20 mouse cellular contexts compared by ENCODE assay signal in genomic region chr7:141472763-141473162, GRCm38 (mm10). TPM values are rescaled to one million over a fixed set of nuclear protein-coding genes. Genes with fewer than 3 reads are reported as not detected.
DNase-seq lines count a peak whose midpoint lies in the region; ATAC-seq and TF ChIP-seq lines count a peak whose summit lies in the region.
"Had no signal": no experiment of that assay in that cellular context is flagged by ENCODE, and none has a peak within 500 bp of the region (broad histone marks: within the 10 kb centered on the region; RNA-seq: fewer than 3 reads in every experiment).

No protein-coding gene starts in this region.

- TF ChIP-seq CTCF in heart, adult 2 months (IDR thresholded peaks at IDR 0.05), result no peak

- no peaks in the 10 kb centered on the region for H3K9me3 ChIP-seq in heart, embryonic 11.5 days (replicated peaks; ENCODE audit: control insufficient read depth, low read length)
- no peaks in the 10 kb centered on the region for H3K9me3 ChIP-seq in megakaryocyte, embryonic 14.5 days
- H3K9me3 ChIP-seq: embryonic facial prominence, embryonic 12.5 days; forebrain, embryonic 12.5 days; hindbrain, embryonic 12.5 days had no signal

- no peaks in the 10 kb centered on the region for H3K36me3 ChIP-seq in heart, adult 2 months (ENCODE audit: control insufficient read depth, insufficient read depth, low read length)
- H3K36me3 ChIP-seq in heart, embryonic 11.5 days (ENCODE audit: control insufficient read depth, insufficient read depth, low read length), result peaks cover 22% of the 10 kb centered on the region
- peaks cover 44% of the 10 kb centered on the region for H3K36me3 ChIP-seq in megakaryocyte, embryonic 14.5 days (replicated peaks; ENCODE audit: low read length)

- H3K4me3 ChIP-seq in heart, adult 2 months, result no peak overlapping the region
- H3K4me3 ChIP-seq in heart, embryonic 11.5 days (ENCODE audit: low read depth, low read length), result no peak overlapping the region
- peak overlapping the region; percentile 59 for H3K4me3 ChIP-seq in megakaryocyte, embryonic 14.5 days (replicated peaks)
- H3K4me3 ChIP-seq: embryonic facial prominence, embryonic 12.5 days; forebrain, embryonic 12.5 days; hindbrain, embryonic 12.5 days had no signal

- H3K4me2 ChIP-seq in heart, embryonic 11.5 days, result no peak overlapping the region
- H3K4me2 ChIP-seq: forebrain, embryonic 12.5 days had no signal

- no peaks in the 10 kb centered on the region for H3K27me3 ChIP-seq in heart, adult 2 months (ENCODE audit: control insufficient read depth, insufficient read depth, low read length)
- H3K27me3 ChIP-seq in heart, embryonic 11.5 days (ENCODE audit: control insufficient read depth, insufficient read depth, low read length), result no peaks in the 10 kb centered on the region
- H3K27me3 ChIP-seq in megakaryocyte, embryonic 14.5 days (replicated peaks), result no peaks in the 10 kb centered on the region
- H3K27me3 ChIP-seq: embryonic facial prominence, embryonic 12.5 days had no signal

- no peak for ATAC-seq in heart, embryonic 11.5 days (replicated peaks; ENCODE audit: insufficient number of reproducible peaks, low FRiP score, low TSS enrichment)
- no peak for ATAC-seq in megakaryocyte, adult 5-6 weeks (ENCODE audit: poor library complexity, severe bottlenecking)
- ATAC-seq: forebrain, embryonic 16.5 days; hindbrain, postnatal 0 days had no signal

- peak; percentile 26 for DNase-seq in adrenal gland, adult 8-10 months
- DNase-seq in adrenal gland, postnatal 4 days (ENCODE audit: low spot score in 2 of 2), result no peak
- no peak for DNase-seq in heart, adult 2 months
- DNase-seq in left cerebral cortex, adult 11 months (ENCODE audit: low spot score), result no peak
- DNase-seq: adrenal gland, postnatal 10 days; cerebellum, adult 2 months; cerebellum, postnatal 14 days; embryo, embryonic 11 days; gastrocnemius, postnatal 14 days; heart, postnatal 10 days; heart, postnatal 4 days had no signal

- H3K27ac ChIP-seq in heart, adult 2 months, result no peak overlapping the region
- no peak overlapping the region for H3K27ac ChIP-seq in heart, embryonic 11.5 days (ENCODE audit: low read depth, low read length)
- H3K27ac ChIP-seq: embryonic facial prominence, embryonic 12.5 days; forebrain, embryonic 12.5 days; hindbrain, embryonic 12.5 days; hindbrain, postnatal 0 days had no signal

- 64% methylated on average over 6 of the region's 6 CpGs for WGBS in heart, adult 2 months
- 83% methylated on average over 6 of the region's 6 CpGs for WGBS in heart, embryonic 11.5 days (ENCODE audit: insufficient replicate concordance)

- peaks cover 22% of the 10 kb centered on the region for H3K4me1 ChIP-seq in heart, adult 2 months (ENCODE audit: control insufficient read depth, insufficient read depth, low read length)
- peaks cover 49% of the 10 kb centered on the region for H3K4me1 ChIP-seq in heart, embryonic 11.5 days (ENCODE audit: control insufficient read depth, insufficient read depth, low read length)
- H3K4me1 ChIP-seq in megakaryocyte, embryonic 14.5 days, result peaks cover 87% of the 10 kb centered on the region

- intact Hi-C loops in heart, adult 2 months (cut with DNase I), result no loop called here

- TF ChIP-seq POLR2A in heart, adult 2 months (IDR thresholded peaks at IDR 0.05; ENCODE audit: insufficient read depth, low read depth, low read length), result 0 out of 2 replicates have a peak, but pooled peaks have one; percentile 21

- H3K9ac ChIP-seq in heart, adult 2 months (ENCODE audit: low read depth, low read length), result no peak overlapping the region
- no peak overlapping the region for H3K9ac ChIP-seq in heart, embryonic 11.5 days (ENCODE audit: low read depth, low read length)
- H3K9ac ChIP-seq: embryonic facial prominence, embryonic 12.5 days; hindbrain, embryonic 12.5 days had no signal

- H3K79me2 ChIP-seq in heart, adult 2 months (replicated peaks; ENCODE audit: control insufficient read depth, insufficient read depth, low read length), result no peaks in the 10 kb centered on the region; the same call in 1 of the 2 replicates

- TF ChIP-seq EP300 in heart, adult 2 months (IDR thresholded peaks at IDR 0.05; ENCODE audit: insufficient read depth, low read depth, low read length), result no peak

RNA-seq across cellular contexts. Expression of gene Polr2l, which starts 2.2 kb away (rescaled TPM):
- total RNA-seq in adrenal gland, adult 8-10 months (2022), result 100 to 1,000 TPM in 3 of 4 experiments, 10 to 100 TPM in 1; 99.4 to 147 (median 129) TPM
- total RNA-seq in adrenal gland, postnatal 4 days (2021), result 10 to 100 TPM; 57.7 to 61.2 TPM
- 10 to 100 TPM; 71.7 to 82.8 TPM for total RNA-seq in heart, adult 2 months (2021)
- 62.6 and 64.4 TPM in 2 replicates for polyA plus RNA-seq in heart, adult 2 months (2012; rRNA removed)
- 71.5 and 72.9 TPM in 2 replicates for polyA plus RNA-seq in heart, embryonic 11.5 days (2014; fragmentation: Nextera tagmentation; extraction: Ambion mirVana)
- polyA plus RNA-seq in megakaryocyte, embryonic 14.5 days (2012; ENCODE audit: insufficient read depth, low replicate concordance), result 49.6 and 150 TPM in 2 replicates
- 16.6 and 24.0 TPM in 2 replicates for total RNA-seq in megakaryocyte, adult 5-6 weeks (2015)
- 17.9 and 27.6 TPM in 2 replicates for total RNA-seq in megakaryocyte, adult 5-6 weeks (2017)

RNA-seq across cellular contexts. Expression of gene Tspan4, which starts 2.3 kb away (rescaled TPM):
- total RNA-seq in adrenal gland, adult 8-10 months (2022), result 100 to 1,000 TPM in 2 of 4 experiments, 10 to 100 TPM in 2; 89.1 to 191 (median 124) TPM
- 10 to 100 TPM; 77.9 to 79.6 TPM for total RNA-seq in adrenal gland, postnatal 4 days (2021)
- 10 to 100 TPM; 17.1 to 40.0 TPM for total RNA-seq in heart, adult 2 months (2021)
- 61.9 and 77.5 TPM in 2 replicates for polyA plus RNA-seq in heart, adult 2 months (2012; rRNA removed)
- polyA plus RNA-seq in heart, embryonic 11.5 days (2014; fragmentation: Nextera tagmentation; extraction: Ambion mirVana), result 58.9 and 69.1 TPM in 2 replicates
- polyA plus RNA-seq in megakaryocyte, embryonic 14.5 days (2012; ENCODE audit: insufficient read depth, low replicate concordance), result 53.2 and 54.8 TPM in 2 replicates
- 1.4 and 1.5 TPM in 2 replicates for total RNA-seq in megakaryocyte, adult 5-6 weeks (2015)
- total RNA-seq in megakaryocyte, adult 5-6 weeks (2017), result 1.9 and 3.3 TPM in 2 replicates

RNA-seq across cellular contexts. Expression of gene Cd151, which starts 5.6 kb away (rescaled TPM):
- 100 to 1,000 TPM; 323 to 455 (median 409) TPM for total RNA-seq in adrenal gland, adult 8-10 months (2022)
- total RNA-seq in adrenal gland, postnatal 4 days (2021), result 100 to 1,000 TPM; 209 to 215 TPM
- 100 to 1,000 TPM; 272 to 334 TPM for total RNA-seq in heart, adult 2 months (2021)
- polyA plus RNA-seq in heart, adult 2 months (2012; rRNA removed), result 395 and 491 TPM in 2 replicates
- polyA plus RNA-seq in heart, embryonic 11.5 days (2014; fragmentation: Nextera tagmentation; extraction: Ambion mirVana), result 61.3 and 101 TPM in 2 replicates
- polyA plus RNA-seq in megakaryocyte, embryonic 14.5 days (2012; ENCODE audit: insufficient read depth, low replicate concordance), result 56.1 and 168 TPM in 2 replicates
- 13.3 and 16.8 TPM in 2 replicates for total RNA-seq in megakaryocyte, adult 5-6 weeks (2015)
- total RNA-seq in megakaryocyte, adult 5-6 weeks (2017), result 21.6 and 26.4 TPM in 2 replicates

RNA-seq across cellular contexts. Expression of gene Cracr2b, which starts 11.9 kb away (rescaled TPM):
- 10 to 100 TPM; 11.7 to 21.1 (median 18.7) TPM for total RNA-seq in adrenal gland, adult 8-10 months (2022)
- 10 to 100 TPM; 13.1 to 14.2 TPM for total RNA-seq in adrenal gland, postnatal 4 days (2021)
- 10 to 100 TPM; 15.4 to 19.4 TPM for total RNA-seq in heart, adult 2 months (2021)
- 23.8 and 35.0 TPM in 2 replicates for polyA plus RNA-seq in heart, adult 2 months (2012; rRNA removed)
- 11.5 and 14.3 TPM in 2 replicates for polyA plus RNA-seq in heart, embryonic 11.5 days (2014; fragmentation: Nextera tagmentation; extraction: Ambion mirVana)
- polyA plus RNA-seq in megakaryocyte, embryonic 14.5 days (2012; ENCODE audit: insufficient read depth, low replicate concordance), result 19.4 and 29.4 TPM in 2 replicates
- total RNA-seq in megakaryocyte, adult 5-6 weeks (2015), result 1.6 and 1.8 TPM in 2 replicates
- total RNA-seq in megakaryocyte, adult 5-6 weeks (2017), result 1.5 and 2.0 TPM in 2 replicates
- total RNA-seq: common myeloid progenitor, adult 5-6 weeks had no signal

RNA-seq across cellular contexts. Expression of gene Pnpla2, which starts 17.8 kb away (rescaled TPM):
- total RNA-seq in adrenal gland, adult 8-10 months (2022), result 100 to 1,000 TPM; 256 to 532 (median 452) TPM
- 100 to 1,000 TPM; 173 to 205 TPM for total RNA-seq in adrenal gland, postnatal 4 days (2021)
- 100 to 1,000 TPM; 398 to 572 TPM for total RNA-seq in heart, adult 2 months (2021)
- polyA plus RNA-seq in heart, adult 2 months (2012; rRNA removed), result 597 and 669 TPM in 2 replicates
- 28.7 and 35.3 TPM in 2 replicates for polyA plus RNA-seq in heart, embryonic 11.5 days (2014; fragmentation: Nextera tagmentation; extraction: Ambion mirVana)
- 230 and 314 TPM in 2 replicates for polyA plus RNA-seq in megakaryocyte, embryonic 14.5 days (2012; ENCODE audit: insufficient read depth, low replicate concordance)
- total RNA-seq in megakaryocyte, adult 5-6 weeks (2015), result 31.2 and 34.5 TPM in 2 replicates
- 9.1 and 12.3 TPM in 2 replicates for total RNA-seq in megakaryocyte, adult 5-6 weeks (2017)

Comparison
In these comparisons a context has a peak if more than half of its experiments do, and no peak if none do; other contexts are left out.
1. RNA of gene Tspan4, which starts 2.3 kb away (total RNA-seq): 89.1 to 191 TPM in adrenal gland, adult 8-10 months, 77.9 to 79.6 TPM in adrenal gland, postnatal 4 days and 17.1 to 40.0 TPM in heart, adult 2 months; 1.4 to 3.3 TPM in megakaryocyte, adult 5-6 weeks; every median in the first group is over 4 times any median in the second.
2. RNA of gene Cd151, which starts 5.6 kb away (total RNA-seq): 323 to 455 TPM in adrenal gland, adult 8-10 months, 272 to 334 TPM in heart, adult 2 months and 209 to 215 TPM in adrenal gland, postnatal 4 days; 13.3 to 26.4 TPM in megakaryocyte, adult 5-6 weeks; every median in the first group is over 4 times any median in the second.